Mouse (Mus musculus) right cerebral cortex, postnatal 10 days (tissue): ENCODE results near the gene Lrrc43.

Experiments used
- DNase-seq, 2 experiments: peaks; one replicate each; pipeline ENCODE4 v3.0.0; 2021; ENCODE audit warnings: low spot score in 2 of 2

The Lrrc43 gene

DNA sequence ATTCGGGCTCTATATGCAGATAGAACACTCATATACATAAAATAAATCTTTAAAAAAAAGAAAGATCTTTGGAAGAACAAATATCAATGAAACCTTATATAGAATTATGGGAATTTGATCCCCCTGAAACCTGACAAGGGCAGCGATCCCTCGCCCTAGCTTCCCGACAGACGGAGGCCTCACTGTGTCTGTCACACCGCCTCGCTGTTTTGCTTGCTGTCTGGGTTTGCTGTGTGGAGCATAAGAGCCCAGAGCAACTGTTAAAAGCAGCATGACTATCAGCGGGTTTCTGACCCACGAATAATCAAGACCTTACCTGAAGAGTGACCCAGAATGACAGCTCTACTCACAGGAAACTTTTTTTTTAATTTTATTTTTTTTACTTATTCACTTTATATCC, 31.6 kb downstream of the Lrrc43 start:
- peak; percentile 15 to 17 for DNase-seq

DNA sequence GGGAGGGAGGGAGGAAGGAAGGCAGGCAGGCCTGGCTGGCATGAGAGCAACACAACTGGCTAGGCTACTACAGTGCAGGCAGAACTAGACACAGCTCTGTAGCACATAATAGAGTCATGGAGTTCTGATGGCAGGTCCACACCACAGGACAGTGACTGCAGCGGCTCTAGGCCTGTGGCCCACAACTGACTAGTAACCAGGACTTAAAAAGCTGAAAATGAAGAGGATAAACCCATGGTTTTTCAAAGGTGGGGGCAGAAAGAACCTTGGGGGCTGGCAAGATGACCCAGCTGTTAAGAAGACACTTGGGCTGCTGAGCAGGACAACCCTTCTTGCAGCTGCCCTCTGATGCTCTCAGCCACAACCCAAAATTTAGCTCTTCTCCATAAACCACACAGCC, 32.5 kb downstream of the Lrrc43 start:
- peak in 1 of 2 experiments; percentile 19 for DNase-seq

DNA sequence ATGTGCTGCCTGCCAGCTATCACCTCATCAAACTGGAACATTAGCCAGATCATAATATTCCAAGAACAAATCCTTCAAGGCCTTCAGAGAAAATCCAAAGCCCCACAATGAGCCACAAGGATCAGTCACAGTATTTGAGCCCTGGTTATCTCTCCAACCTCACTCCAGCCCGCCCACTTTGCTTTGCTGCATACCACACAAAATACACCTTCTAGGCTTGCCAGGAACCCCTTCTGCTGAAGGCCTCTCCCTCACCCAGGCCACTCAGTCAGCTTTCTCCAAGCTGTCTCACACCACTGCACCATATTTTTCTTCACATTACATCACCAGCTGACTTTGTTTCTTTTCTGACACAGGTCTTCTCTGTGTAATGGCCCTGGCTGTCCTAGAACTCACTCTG, 33.1 kb downstream of the Lrrc43 start:
- DNase-seq, result peak; percentile 15 to 19

DNA sequence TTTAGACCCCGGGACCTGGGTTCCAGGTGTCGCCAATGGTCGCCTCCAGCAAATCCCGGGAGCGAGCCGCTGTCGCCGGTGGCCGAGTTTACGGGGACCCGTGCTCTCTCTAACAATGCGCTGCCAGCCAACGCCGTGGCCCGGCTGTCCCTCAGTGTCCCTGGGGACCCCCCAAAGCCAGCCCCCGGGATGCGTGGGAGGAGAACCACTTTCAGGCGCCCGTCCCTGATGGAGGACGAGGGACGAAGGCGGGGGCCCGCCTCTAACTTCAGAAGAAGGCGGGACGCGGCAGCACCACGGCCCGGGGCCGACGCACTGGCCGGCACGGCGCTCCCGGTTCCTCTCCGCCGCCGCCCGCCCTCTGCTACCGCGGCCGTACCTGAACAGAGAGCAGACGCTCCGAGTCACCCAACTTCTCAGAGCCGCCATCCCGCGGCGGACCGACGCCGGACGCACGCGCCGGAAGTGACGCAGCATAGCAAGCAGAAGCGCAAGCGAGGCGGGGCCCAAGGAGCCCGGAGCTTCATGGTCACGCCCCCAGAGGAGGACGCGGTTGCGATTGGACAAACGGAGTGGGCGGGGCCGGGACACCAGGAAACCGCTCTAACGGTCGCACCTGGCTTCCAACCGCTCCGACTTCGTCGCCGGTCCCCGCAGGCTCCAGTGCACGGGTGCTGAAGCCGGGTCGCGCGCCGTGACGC, 34.7 kb downstream of the Lrrc43 start, which contains the start of gene Diablo:
Gene Diablo (minus strand): TSS at position 485 of the 701 bp plus-strand sequence.
- DNase-seq, result peak; percentile 99

DNA sequence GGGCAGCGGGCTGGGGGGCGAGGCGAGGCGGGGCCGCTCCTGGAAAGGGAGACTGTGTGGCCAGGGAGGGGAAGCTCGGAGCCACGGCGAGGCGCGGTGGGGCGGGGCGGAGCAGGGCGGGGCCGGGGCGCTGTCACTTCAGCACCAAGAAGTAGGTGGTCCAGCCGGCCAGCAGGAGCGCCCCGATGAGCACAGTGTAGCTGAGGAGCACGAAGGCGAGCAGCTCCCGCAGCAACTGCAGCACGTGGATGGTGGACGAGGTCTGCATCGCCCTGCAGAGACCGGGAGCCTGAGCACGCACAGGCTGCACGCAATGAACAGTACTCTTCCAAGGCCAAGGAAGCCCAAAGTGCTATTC, 35.3 kb downstream of the Lrrc43 start:
- no peak for DNase-seq

DNA sequence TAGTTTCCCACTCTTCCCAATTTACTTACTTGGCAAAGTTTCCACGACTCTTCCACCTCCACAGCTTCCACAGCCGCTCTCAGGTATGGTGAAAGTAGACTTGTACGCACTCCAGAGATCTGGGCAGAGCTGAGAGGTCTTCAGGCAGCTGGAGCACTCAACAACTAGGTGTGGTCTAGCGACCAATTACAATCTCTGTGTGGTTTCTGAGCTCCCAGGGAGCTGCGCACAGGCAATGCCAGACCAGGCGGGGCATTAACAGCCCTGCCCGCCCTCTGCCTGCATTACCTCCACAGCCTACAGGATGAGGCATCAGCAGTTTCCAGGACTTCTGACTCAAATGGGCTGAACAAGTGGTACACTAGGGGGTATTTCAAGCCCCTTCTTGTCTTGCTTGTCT, 36.2 kb downstream of the Lrrc43 start, which contains the start of gene Gm49027:
Gene Gm49027 (minus strand): TSS at position 208 of the 400 bp plus-strand sequence.
- peak; percentile 17 to 24 for DNase-seq

DNA sequence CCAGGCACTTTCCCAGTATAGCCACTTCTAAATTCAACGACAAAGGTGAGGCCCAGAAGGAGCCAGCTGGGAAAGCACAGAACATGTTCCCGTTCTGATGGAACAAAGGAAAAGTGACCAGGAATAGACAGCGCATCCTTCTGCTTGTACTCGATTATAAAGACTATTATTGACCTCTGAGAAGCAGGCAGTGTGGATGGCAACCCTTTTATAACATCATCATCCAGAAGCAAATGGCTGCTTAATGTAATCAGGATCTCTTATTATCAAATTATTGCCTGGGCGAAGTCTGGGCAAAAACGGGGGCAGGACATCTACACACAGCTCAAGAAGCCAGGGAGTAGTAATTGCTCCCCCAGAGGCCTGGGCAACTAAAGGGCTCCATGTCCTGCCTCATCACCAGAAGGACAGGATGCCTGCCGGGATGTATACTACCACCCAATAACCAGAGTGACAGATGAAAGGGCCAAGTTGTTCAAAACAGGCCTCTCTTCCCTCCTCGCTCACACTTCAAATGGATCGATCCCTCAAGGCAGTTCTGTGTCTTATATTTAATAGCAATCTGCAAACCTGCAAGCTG, 36.9 kb downstream of the Lrrc43 start:
- peak; percentile 11 to 18 for DNase-seq

DNA sequence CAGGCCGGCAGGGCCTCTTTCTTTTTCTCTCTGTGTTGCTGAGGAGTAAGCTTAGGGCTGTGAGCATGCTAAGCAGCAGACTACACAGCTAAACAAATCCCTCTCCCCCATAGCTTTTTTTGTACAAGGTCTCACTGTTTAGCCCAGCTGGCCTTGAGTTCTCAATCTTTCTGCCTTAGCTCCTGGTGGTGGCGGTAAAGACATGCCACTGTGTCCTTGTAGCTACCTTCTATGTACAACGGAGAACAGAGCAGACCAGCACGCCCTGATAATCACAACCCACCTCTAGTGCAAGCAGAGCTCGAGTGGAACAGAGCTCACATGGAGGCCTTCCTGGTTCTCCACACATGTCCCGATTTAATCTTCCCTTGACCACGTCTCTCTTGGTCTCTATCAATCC, 39.5 kb downstream of the Lrrc43 start:
- peak; percentile 18 to 27 for DNase-seq

DNA sequence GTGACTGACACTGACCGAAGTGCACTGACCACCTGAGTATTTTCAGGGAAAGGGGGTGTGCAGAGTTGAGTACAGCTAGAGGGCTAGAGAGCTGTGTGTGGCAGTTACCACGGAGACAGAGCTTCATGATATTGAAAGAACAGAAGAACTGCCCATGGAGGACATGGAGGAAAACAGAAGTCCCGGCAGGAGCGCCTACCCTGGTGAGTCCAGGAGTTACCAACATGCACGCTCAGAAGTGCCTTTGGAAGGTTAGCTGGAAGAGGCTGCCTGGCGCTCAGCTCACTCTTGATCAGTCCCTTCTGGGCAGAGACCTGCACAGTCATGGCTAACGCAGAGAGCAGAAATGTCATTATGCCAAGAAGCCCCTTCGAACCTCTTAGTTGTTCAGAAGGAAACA, 41.0 kb downstream of the Lrrc43 start:
- DNase-seq, result peak; percentile 15 to 20

DNA sequence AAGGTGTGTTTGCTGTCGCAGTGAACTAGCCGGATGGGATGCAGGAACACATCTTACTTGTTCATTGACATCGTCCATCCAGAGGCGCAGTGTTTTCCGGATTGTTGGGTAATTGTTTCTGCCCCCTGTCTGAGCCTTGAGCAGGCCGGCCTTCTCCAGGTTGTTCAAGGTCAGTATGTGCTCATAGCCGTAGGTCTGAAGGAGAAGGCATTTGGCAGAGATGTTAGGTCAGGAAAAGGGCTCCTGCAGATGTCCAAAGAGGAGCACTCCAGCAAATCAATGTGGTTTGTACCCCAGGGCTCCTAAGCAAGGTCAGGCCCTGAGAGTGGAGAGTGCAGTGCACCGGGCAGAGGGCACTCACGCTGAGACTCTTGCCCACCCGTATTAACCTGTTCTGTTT, 44.7 kb downstream of the Lrrc43 start:
- DNase-seq, result no peak

DNA sequence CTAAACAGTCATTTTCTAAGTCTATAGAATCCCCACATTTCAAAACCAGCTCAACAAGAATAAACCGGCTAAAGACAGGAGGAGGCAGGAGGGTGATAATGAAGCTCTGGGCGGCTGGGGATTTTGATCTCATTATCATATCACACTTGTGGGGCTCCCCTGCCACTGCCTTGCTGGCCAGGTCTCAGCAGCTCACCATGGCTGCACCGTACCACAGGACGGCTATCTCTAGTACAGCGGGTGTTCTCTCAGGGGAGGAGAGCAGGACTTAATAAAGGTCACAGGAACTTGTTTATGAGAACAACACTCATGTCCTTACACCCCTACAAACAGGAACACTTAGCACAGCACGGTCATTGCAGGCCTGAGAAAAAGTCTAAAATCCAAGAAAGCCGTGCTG, 66.6 kb downstream of the Lrrc43 start:
- DNase-seq, result peak in 1 of 2 experiments; percentile 15

DNA sequence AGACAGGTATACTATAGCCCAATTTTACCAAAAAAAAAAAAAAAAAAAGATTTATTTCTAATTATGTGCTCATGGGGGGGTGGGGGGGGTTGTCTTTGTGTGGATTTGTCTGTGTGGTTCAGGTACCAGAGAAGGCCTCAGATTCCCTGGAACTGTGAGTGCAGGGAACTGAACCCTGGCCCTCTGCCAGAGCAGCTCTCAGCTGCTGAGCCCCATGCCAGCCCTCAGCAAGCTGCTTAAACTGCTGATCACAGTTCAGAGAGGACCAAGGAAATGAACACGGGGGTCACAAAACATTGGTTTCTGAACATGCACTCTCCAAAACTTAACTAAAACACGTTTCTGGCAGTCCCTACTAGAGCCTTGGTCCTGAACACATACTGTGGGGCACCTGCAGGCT, 67.3 kb downstream of the Lrrc43 start:
- DNase-seq, result peak; percentile 77 to 84
